Mouse (Mus musculus) left cerebral cortex, postnatal 10 days (tissue): ENCODE measurements around the gene Pdlim7. TPM values are rescaled to one million over a fixed set of nuclear protein-coding genes. Genes with fewer than 3 reads are reported as not detected.

Experiments
- DNase-seq, 2 experiments: peaks; one replicate each; pipeline ENCODE4 v3.0.0; 2021 to 2022; ENCODE audit warnings: low spot score in 2 of 2, mixed read lengths in 1 of 2; ENCODE audit errors: extremely low spot score in 1 of 2
- intact Hi-C: fragments of 180-260 bp; cut with DNase I; formaldehyde crosslinking; loops from one replicate; pipeline ENCODE4 v1.15.1; 2025
- microRNA-seq: library from miRNA; unstranded; fragments of <30 nt; microRNA quantifications from one replicate; pipeline ENCODE4 v1.2.0, GENCODE M21; 2022
- total RNA-seq, 2 experiments: library from RNA; stranded (reverse); gene quantifications; 2 replicates each; pipeline ENCODE4 v1.2.3; 2021

Pdlim7 gene
- total RNA-seq, 2 experiments from 2014 or later, result 60.1 to 61.4 TPM

DNA sequence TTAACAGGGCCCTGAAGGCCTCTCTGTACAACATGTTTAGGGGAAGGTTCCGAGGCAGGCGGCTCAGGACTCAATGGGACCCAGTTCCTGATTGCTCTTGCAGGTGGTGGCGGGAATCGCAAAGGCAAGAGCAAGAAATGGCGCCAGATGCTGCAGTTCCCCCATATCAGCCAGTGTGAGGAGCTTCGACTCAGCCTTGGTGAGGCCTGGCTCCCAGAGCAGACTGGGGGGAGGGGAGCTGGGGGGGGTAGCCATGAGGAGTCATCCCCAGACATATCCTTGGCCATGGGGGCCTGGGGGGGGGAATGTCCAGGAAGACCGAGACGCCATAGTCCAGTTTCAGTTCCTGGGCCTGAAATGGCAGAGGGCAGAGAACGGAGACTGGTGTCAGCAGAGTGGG is 64.3 kb downstream of the Pdlim7 start:
- no peak for DNase-seq
- intact Hi-C loops, result no loop called here

DNA sequence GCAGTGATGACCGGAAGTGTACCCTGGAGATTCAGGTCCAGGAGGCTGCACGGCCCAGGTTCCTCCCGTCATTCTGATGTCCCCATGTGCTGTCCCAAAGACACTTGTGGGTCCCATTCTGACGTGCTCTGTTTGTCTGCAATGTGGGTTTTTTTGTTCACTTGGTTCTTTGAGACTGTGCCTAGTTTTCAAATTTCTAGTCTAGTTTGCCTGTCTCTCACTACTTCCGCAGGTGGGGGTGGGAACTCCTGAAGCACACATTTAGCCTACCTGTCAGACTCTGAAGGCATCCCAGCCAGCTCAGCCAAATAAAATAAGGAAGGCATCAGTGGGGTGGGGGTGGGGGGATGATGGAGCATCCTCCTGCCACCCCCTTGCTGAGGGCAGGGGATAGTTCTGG is 65.3 kb downstream of the Pdlim7 start:
- no peak for DNase-seq
- intact Hi-C loops, result no loop called here

- intact Hi-C loops, result no loop called here
- DNase-seq, result no peak
These were observed 65.9 kb downstream of the Pdlim7 start for GRCm38 (mm10) chr13:55447543-55447943.

GRCm38 (mm10) chr13:55446483-55447105 is 66.9 kb downstream of the Pdlim7 start:
- no peak for DNase-seq
- intact Hi-C loops, result no loop called here

Small RNA genes lying within 50 kb of the gene (microRNA-seq; reads per million reads assigned to microRNA genes)
- gene Mir6943, result 5.5 reads per million, percentile 19 among the genes with 10 or more reads in this experiment
- 117 reads per million, percentile 58 among the genes with 10 or more reads in this experiment for gene Mir6944
- gene Mir6945, result 11.8 reads per million, percentile 33 among the genes with 10 or more reads in this experiment

Other genes starting within 250 kb of the Pdlim7 start
- gene Prelid1, start 193.2 kb downstream of the Pdlim7 start, total RNA-seq, result 100 to 1,000 TPM; 180 TPM
- gene Rab24, start 191.7 kb downstream of the Pdlim7 start, total RNA-seq, result 10 to 100 TPM; 63.2 to 65.7 TPM
- gene Mxd3, start 183.9 kb downstream of the Pdlim7 start, total RNA-seq, result 1 to 10 TPM; 2.2 to 2.4 TPM
- 10 to 100 TPM; 38.3 to 42.6 TPM for gene Lman2, start 150.9 kb downstream of the Pdlim7 start, total RNA-seq
- 10 to 100 TPM; 19.3 to 20.6 TPM for gene Rgs14, start 143.9 kb downstream of the Pdlim7 start, total RNA-seq
- not detected for gene Slc34a1, start 115.5 kb downstream of the Pdlim7 start, total RNA-seq
- gene Pfn3, start 98.4 kb downstream of the Pdlim7 start, total RNA-seq, result under 1 TPM; 0.71 to 0.73 TPM
- gene F12, start 86.9 kb downstream of the Pdlim7 start, total RNA-seq, result under 1 TPM; 0.58 to 0.87 TPM
- 10 to 100 TPM; 70.6 to 73.0 TPM for gene Grk6, start 68.6 kb downstream of the Pdlim7 start, total RNA-seq
- 100 to 1,000 TPM in 1 of 2 experiments, 10 to 100 TPM in 1; 91.9 to 103 TPM for gene Prr7, start 49.4 kb downstream of the Pdlim7 start, total RNA-seq
- gene Dbn1, start 25.6 kb downstream of the Pdlim7 start, total RNA-seq, result 100 to 1,000 TPM; 350 to 366 TPM
- gene Dok3, start 15.6 kb upstream of the Pdlim7 start, total RNA-seq, result 1 to 10 TPM; 4.3 to 4.5 TPM
- 10 to 100 TPM; 42.0 to 43.4 TPM for gene Ddx41, start 23.0 kb upstream of the Pdlim7 start, total RNA-seq
- gene Fam193b, start 57.4 kb upstream of the Pdlim7 start, total RNA-seq, result 10 to 100 TPM; 65.8 to 67.6 TPM
- 100 to 1,000 TPM; 118 to 120 TPM for gene Tmed9, start 60.1 kb upstream of the Pdlim7 start, total RNA-seq
- 10 to 100 TPM; 24.9 to 25.5 TPM for gene B4galt7, start 86.2 kb upstream of the Pdlim7 start, total RNA-seq
- 10 to 100 TPM; 53.7 to 55.3 TPM for gene Caml, start 109.3 kb upstream of the Pdlim7 start, total RNA-seq
- gene Ddx46, start 121.4 kb upstream of the Pdlim7 start, total RNA-seq, result 10 to 100 TPM; 44.2 to 45.2 TPM
- 10 to 100 TPM; 90.4 to 92.0 TPM for gene B230219D22Rik, start 179.4 kb upstream of the Pdlim7 start, total RNA-seq
- gene Txndc15, start 201.0 kb upstream of the Pdlim7 start, total RNA-seq, result 10 to 100 TPM; 62.9 to 68.8 TPM
- gene Pcbd2, start 213.7 kb upstream of the Pdlim7 start, total RNA-seq, result 10 to 100 TPM; 26.9 to 32.1 TPM